Mouse (Mus musculus) left cerebral cortex, adult 11 months (tissue): ENCODE measurements around the gene Krtcap2.
A peak's percentile ranks its signal among the peaks of the same experiment; 100 is the strongest.
"Not testable (repeated sequence)": the region's sequence is repeated elsewhere in the genome, so short reads cannot be mapped to it uniquely, and the experiment has no call there.

Experiments
- DNase-seq: peaks from one replicate; pipeline ENCODE4 v3.0.0; 2022; ENCODE audit warnings: low spot score

Gene Krtcap2

GRCm38 (mm10) chr3:89245688-89246171 is at the start of gene Krtcap2:
Gene Krtcap2 (plus strand): TSS chr3:89245966.
- DNase-seq: no peak

- peak; percentile 75 for DNase-seq
Measured at GRCm38 (mm10) chr3:89195979-89196877, 49.5 kb upstream of the Krtcap2 start.

GRCm38 (mm10) chr3:89199839-89200238 is 45.9 kb upstream of the Krtcap2 start:
- DNase-seq: no peak

GRCm38 (mm10) chr3:89202253-89203141 is 43.3 kb upstream of the Krtcap2 start, which contains the start of gene Gba:
Gene Gba (plus strand): TSS chr3:89202928.
- DNase-seq: peak; percentile 84

- no peak for DNase-seq
Measured at GRCm38 (mm10) chr3:89203142-89203514, 42.6 kb upstream of the Krtcap2 start.

- no peak for DNase-seq
Measured at GRCm38 (mm10) chr3:89206079-89206478, 39.7 kb upstream of the Krtcap2 start.

GRCm38 (mm10) chr3:89206695-89207094 is 39.1 kb upstream of the Krtcap2 start:
- no peak for DNase-seq

- DNase-seq: no peak
Measured at GRCm38 (mm10) chr3:89208075-89208657, 37.6 kb upstream of the Krtcap2 start.

GRCm38 (mm10) chr3:89208736-89209135 is 37.0 kb upstream of the Krtcap2 start:
- DNase-seq: no peak

GRCm38 (mm10) chr3:89209731-89210130 is 36.0 kb upstream of the Krtcap2 start:
- no peak for DNase-seq

GRCm38 (mm10) chr3:89210162-89210561 is 35.6 kb upstream of the Krtcap2 start:
- DNase-seq: no peak

GRCm38 (mm10) chr3:89210731-89211130 is 35.0 kb upstream of the Krtcap2 start:
- DNase-seq: no peak

- DNase-seq: peak; percentile 83
Measured at GRCm38 (mm10) chr3:89213803-89214530, 31.8 kb upstream of the Krtcap2 start.

GRCm38 (mm10) chr3:89214681-89215411 is 30.9 kb upstream of the Krtcap2 start, which contains the start of gene Thbs3:
Gene Thbs3 (plus strand): TSS chr3:89215180.
- no peak for DNase-seq

- peak; percentile 72 for DNase-seq
Measured at GRCm38 (mm10) chr3:89215853-89216252, 29.9 kb upstream of the Krtcap2 start.

GRCm38 (mm10) chr3:89216407-89216806 is 29.4 kb upstream of the Krtcap2 start:
- not testable (repeated sequence) for DNase-seq

- DNase-seq: no peak
Measured at GRCm38 (mm10) chr3:89218271-89218670, 27.5 kb upstream of the Krtcap2 start.

GRCm38 (mm10) chr3:89219546-89219945 is 26.2 kb upstream of the Krtcap2 start:
- DNase-seq: no peak

GRCm38 (mm10) chr3:89221167-89221566 is 24.6 kb upstream of the Krtcap2 start:
- no peak for DNase-seq

- no peak for DNase-seq
Measured at GRCm38 (mm10) chr3:89224796-89225195, 21.0 kb upstream of the Krtcap2 start.
